Mouse (Mus musculus): ENCODE data around the gene Anln. TPM values are rescaled to one million over a fixed set of nuclear protein-coding genes. Genes with fewer than 3 reads are reported as not detected.
A peak's percentile ranks its signal among the peaks of the same experiment; 100 is the strongest.
"Not testable (repeated sequence)": the region's sequence is repeated elsewhere in the genome, so short reads cannot be mapped to it uniquely, and the experiment has no call there.

Anln gene
- polyA plus RNA-seq, 1 experiment from 2014 or later = 31.4 TPM

DNA sequence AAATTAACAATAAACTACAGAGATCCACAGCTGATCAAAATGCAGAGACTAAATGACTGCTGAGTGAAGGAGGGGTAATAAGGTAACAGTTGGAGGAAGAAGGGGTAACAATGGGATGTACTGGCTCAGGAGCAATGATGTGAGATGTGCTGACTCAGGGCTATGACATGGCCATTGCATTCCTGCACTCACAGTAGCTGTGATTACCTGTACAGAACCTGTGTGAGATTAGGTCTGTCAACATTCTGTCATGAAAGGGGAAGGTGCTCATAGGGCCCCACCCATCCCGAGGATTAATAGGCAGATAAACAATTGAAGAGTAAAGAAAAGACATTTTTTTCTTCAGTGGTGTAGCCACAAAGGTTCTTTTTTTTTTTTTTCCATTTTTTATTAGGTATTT lies 48.7 kb downstream of the Anln start:
- no peak for DNase-seq (ENCODE audit: low spot score)
- Histone ChIP-seq H3K36me3 (peaks cover 91% of the 10 kb centered on the region), H3K9me3 (no peaks in the 10 kb centered on the region), H3K4me3 (no peak overlapping the region), H3K27me3 (ENCODE audit: insufficient read depth, poor library complexity, severe bottlenecking) (no peaks in the 10 kb centered on the region), H3K4me1 (replicated peaks) (no peaks in the 10 kb centered on the region), H3K27ac (no peak overlapping the region)
- WGBS = 91% methylated on average over 1 of the region's 1 CpGs

GRCm38 (mm10) chr9:22337217-22337616 lies 51.8 kb downstream of the Anln start:
- no peak for DNase-seq (ENCODE audit: low spot score)
- Histone ChIP-seq H3K4me3 (no peak overlapping the region), H3K27ac (no peak overlapping the region), H3K4me1 (replicated peaks) (no peaks in the 10 kb centered on the region), H3K9me3 (no peaks in the 10 kb centered on the region), H3K27me3 (ENCODE audit: insufficient read depth, poor library complexity, severe bottlenecking) (no peaks in the 10 kb centered on the region), H3K36me3 (peaks cover 93% of the 10 kb centered on the region)
- WGBS = over 99% methylated on average over 2 of the region's 2 CpGs

GRCm38 (mm10) chr9:22327475-22328387 lies 61.3 kb downstream of the Anln start:
- Histone ChIP-seq H3K9me3 (no peaks in the 10 kb centered on the region), H3K4me3 (peak overlapping the region; percentile 66), H3K27me3 (ENCODE audit: insufficient read depth, poor library complexity, severe bottlenecking) (no peaks in the 10 kb centered on the region), H3K4me1 (replicated peaks) (peaks cover 15% of the 10 kb centered on the region), H3K27ac (peak overlapping the region; percentile 81), H3K36me3 (peaks cover 25% of the 10 kb centered on the region)
- WGBS = 1% methylated on average over 32 of the region's 32 CpGs
- peak; percentile 90 for DNase-seq (ENCODE audit: low spot score)

DNA sequence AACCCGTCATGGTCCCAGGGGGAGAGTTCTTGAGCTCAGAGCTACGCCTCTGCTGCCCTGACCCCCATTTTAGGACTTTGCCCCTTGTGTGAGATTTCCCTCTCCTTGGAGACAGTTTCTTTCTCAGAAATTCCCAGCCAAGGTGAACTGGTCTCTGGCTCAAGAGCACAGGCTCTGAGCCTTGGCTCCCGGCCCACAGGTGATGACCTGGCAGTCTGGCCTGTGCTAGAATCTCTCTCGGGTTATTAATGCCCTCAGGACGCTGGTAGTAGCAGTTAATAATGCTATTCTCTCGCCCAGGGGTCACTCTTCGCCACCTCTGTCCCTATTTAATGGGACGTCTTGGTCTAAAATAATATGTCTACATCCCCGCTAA lies 61.9 kb downstream of the Anln start:
- Histone ChIP-seq H3K4me1 (replicated peaks) (peaks cover 15% of the 10 kb centered on the region), H3K9me3 (no peaks in the 10 kb centered on the region), H3K36me3 (peaks cover 18% of the 10 kb centered on the region), H3K27me3 (ENCODE audit: insufficient read depth, poor library complexity, severe bottlenecking) (no peaks in the 10 kb centered on the region), H3K4me3 (peak overlapping the region; percentile 66), H3K27ac (peak overlapping the region; percentile 81; the same call in 1 of the 2 replicates)
- no peak for DNase-seq (ENCODE audit: low spot score)
- 21% methylated on average over 9 of the region's 9 CpGs for WGBS

DNA sequence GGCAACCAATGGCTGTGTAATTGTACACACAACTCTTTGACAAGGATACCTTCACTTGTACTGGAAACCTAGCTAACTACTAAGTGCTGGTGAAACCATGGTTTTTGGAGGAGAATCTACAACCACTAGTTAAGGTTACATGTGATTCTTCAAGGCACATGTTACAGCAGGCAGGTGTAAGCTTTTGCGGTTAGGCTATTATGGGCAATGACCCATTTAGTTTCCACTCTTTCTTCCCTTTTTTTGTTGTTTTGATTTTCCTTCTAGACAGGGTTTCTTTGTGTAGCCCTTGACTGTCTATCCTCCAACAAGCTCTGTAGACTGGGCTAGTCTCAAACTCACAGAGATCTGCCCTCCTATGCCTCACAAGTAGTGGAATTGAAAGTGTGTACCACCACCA lies 64.4 kb downstream of the Anln start:
- Histone ChIP-seq H3K4me1 (replicated peaks) (peaks cover 15% of the 10 kb centered on the region), H3K27ac (no peak overlapping the region), H3K27me3 (ENCODE audit: insufficient read depth, poor library complexity, severe bottlenecking) (no peaks in the 10 kb centered on the region), H3K36me3 (peaks cover 4% of the 10 kb centered on the region; the same call in 1 of the 2 replicates), H3K9me3 (no peaks in the 10 kb centered on the region), H3K4me3 (no peak overlapping the region)
- WGBS = 100% methylated on average over 1 of the region's 1 CpGs
- no peak for DNase-seq (ENCODE audit: low spot score)

DNA sequence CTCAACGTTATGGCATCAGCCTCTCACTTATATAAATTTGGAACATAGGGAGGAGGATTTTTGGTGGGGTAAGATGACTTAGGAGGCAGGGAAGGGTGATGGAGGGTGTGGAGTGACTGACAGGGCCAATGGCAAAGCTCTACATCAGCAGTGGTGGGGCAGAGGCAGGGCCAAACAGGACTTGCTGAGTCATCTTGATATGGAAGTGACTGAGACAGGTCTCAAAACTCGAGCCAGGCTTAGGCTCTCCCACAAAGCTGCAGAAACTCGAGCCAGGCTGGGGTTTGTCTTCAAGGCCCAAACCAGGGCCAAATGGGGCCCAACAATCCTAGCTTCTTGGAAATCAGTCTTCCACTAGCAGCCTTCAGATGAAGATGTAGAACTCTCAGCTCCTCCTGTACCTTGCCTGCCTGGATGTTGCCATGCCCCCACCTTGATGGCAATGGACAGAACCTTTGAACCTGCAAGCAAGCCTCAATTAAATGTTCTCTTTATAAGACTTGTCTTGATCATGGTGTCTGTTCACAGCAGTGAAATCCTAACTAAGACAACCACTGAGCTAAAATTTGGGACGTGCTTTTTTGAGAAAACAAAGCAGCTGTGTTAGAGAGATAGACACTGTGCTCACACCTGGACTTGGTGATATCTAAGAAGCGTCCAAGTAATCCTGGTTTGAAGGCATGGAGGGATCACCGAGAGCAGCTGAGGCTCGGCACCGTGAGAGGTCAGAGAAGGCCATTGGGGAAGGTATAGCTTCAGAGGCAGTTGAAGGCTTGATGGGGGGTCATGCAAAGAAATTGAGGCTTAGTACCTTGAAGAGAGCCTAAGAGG lies 66.4 kb downstream of the Anln start:
- 84% methylated on average over 8 of the region's 8 CpGs for WGBS
- H3K9me3 ChIP-seq = peaks cover 9% of the 10 kb centered on the region
- peaks cover 8% of the 10 kb centered on the region for H3K4me1 ChIP-seq (replicated peaks)

DNA sequence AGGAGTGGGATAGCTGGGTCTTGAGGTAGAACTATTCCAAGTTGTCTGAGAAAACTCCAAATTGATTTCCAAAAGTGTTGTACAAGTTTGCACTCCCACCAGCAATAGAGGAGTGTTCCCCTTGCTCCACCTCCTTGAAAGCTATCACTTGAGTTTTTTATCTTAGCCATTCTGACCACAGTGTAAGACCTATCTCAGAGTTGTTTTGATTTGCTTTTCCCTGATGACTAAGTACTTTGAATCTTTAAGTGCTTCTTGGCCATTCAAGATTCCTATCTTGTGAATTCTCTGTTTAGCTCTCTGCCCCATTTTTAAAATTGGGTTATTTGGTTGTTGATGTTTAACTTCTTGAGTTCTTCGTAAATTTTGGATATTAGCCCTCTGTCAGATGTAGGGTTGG lies 69.9 kb downstream of the Anln start:
- Histone ChIP-seq H3K9me3 (peaks cover 17% of the 10 kb centered on the region), H3K27me3 (ENCODE audit: insufficient read depth, poor library complexity, severe bottlenecking) (no peaks in the 10 kb centered on the region), H3K4me1 (replicated peaks) (no peaks in the 10 kb centered on the region), H3K36me3 (no peaks in the 10 kb centered on the region), H3K27ac (no peak overlapping the region), H3K4me3 (no peak overlapping the region)
- DNase-seq (ENCODE audit: low spot score) = no peak
- 91% methylated on average over 1 of the region's 1 CpGs for WGBS

More for the DNA sequence above, 66.4 kb downstream of the Anln start:
- DNase-seq (ENCODE audit: low spot score) = no peak
- Histone ChIP-seq H3K36me3 (no peaks in the 10 kb centered on the region), H3K4me3 (no peak overlapping the region), H3K27ac (no peak overlapping the region), H3K27me3 (ENCODE audit: insufficient read depth, poor library complexity, severe bottlenecking) (no peaks in the 10 kb centered on the region)

GRCm38 (mm10) chr9:22316047-22316446 lies 72.9 kb downstream of the Anln start:
- H3K4me3 ChIP-seq; H3K27me3 ChIP-seq (ENCODE audit: insufficient read depth, poor library complexity, severe bottlenecking); H3K36me3 ChIP-seq; H3K4me1 ChIP-seq (replicated peaks); H3K27ac ChIP-seq; DNase-seq (ENCODE audit: low spot score): not testable (repeated sequence)
- WGBS = 70% methylated on average over 5 of the region's 5 CpGs
- peaks cover 24% of the 10 kb centered on the region for H3K9me3 ChIP-seq

- Histone ChIP-seq H3K9me3 (peaks cover 24% of the 10 kb centered on the region), H3K36me3 (no peaks in the 10 kb centered on the region), H3K27me3 (ENCODE audit: insufficient read depth, poor library complexity, severe bottlenecking) (no peaks in the 10 kb centered on the region), H3K27ac (no peak overlapping the region), H3K4me3 (no peak overlapping the region), H3K4me1 (replicated peaks) (no peaks in the 10 kb centered on the region)
- DNase-seq (ENCODE audit: low spot score) = no peak
- 86% methylated on average over 3 of the region's 3 CpGs for WGBS
Observed at GRCm38 (mm10) chr9:22314066-22314465, 74.9 kb downstream of the Anln start.

DNA sequence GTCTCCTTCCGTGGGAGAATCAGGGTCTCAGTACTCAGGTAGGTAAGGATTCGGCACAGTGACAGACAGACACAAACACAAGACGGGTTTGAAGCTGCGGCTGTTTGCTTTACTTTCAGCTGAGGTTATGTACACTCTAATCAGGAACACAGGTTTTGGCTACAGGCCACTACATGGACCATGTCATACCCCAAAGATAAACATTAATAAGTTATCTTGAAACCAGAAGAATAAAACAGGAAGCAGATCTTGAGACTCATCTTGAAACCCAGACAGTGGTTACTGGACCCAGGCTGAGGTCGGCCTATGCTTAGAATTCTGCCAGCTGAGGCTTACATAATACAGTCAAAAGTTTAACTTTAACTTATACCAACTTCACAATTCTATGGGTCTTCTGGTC lies 75.8 kb downstream of the Anln start:
- no peak for DNase-seq (ENCODE audit: low spot score)
- WGBS = 90% methylated on average over 5 of the region's 5 CpGs
- Histone ChIP-seq H3K4me3 (no peak overlapping the region), H3K27ac (no peak overlapping the region), H3K27me3 (ENCODE audit: insufficient read depth, poor library complexity, severe bottlenecking) (no peaks in the 10 kb centered on the region), H3K4me1 (replicated peaks) (no peaks in the 10 kb centered on the region), H3K9me3 (peaks cover 21% of the 10 kb centered on the region), H3K36me3 (no peaks in the 10 kb centered on the region)

DNA sequence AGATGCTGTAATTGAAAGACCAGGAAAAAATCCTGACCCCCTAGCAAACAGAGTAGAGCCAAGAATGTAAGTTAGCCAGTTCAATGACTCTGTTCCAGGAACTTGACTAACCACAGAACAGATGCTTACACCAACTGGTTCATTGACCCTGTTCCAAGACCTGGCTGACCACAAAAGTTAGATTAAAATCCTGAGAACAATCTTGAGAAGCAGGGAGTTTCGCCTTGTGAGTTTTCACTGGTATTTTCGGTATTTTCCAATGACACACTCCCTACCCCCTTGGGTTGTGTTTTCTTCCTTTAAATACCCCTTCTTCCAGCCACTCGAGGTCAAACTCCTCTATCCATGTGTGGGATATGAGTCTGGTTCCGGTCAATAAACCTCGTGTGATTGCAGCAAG lies 79.3 kb downstream of the Anln start:
- no peak overlapping the region for H3K27ac ChIP-seq
- no peaks in the 10 kb centered on the region for H3K27me3 ChIP-seq (ENCODE audit: insufficient read depth, poor library complexity, severe bottlenecking)
- DNase-seq (ENCODE audit: low spot score) = no peak
- peaks cover 8% of the 10 kb centered on the region for H3K9me3 ChIP-seq
- H3K4me3 ChIP-seq = no peak overlapping the region
- 91% methylated on average over 5 of the region's 5 CpGs for WGBS
- peaks cover 13% of the 10 kb centered on the region for H3K36me3 ChIP-seq
- H3K4me1 ChIP-seq (replicated peaks) = peaks cover 15% of the 10 kb centered on the region

GRCm38 (mm10) chr9:22307920-22308262 lies 81.1 kb downstream of the Anln start:
- 14% methylated on average over 9 of the region's 9 CpGs for WGBS
- Histone ChIP-seq H3K36me3 (peaks cover 30% of the 10 kb centered on the region), H3K27ac (peak overlapping the region; percentile 100), H3K9me3 (peaks cover 21% of the 10 kb centered on the region), H3K4me1 (replicated peaks) (peaks cover 15% of the 10 kb centered on the region), H3K4me3 (peak overlapping the region; percentile 98)
- not testable (repeated sequence) for DNase-seq (ENCODE audit: low spot score); H3K27me3 ChIP-seq (ENCODE audit: insufficient read depth, poor library complexity, severe bottlenecking)

Measured in hindbrain, embryonic 10.5 days (tissue).